Mouse (Mus musculus) cerebellum, adult 18-20 months (tissue): ENCODE measurements at regions not wholly inside any gene's neighbourhood (a gene's known extent, or its start where the extent isn't known, plus 50 kb on each side); places are given as distances from the start of the nearest gene placed in this dataset.

ENCODE experiments used
- DNase-seq, 2 experiments: peaks; one replicate each; pipeline ENCODE4 v3.0.0; 2021

GRCm38 (mm10) chr13:10741391-10741790, 380.7 kb upstream of the Chrm3 start:
- DNase-seq = no peak

GRCm38 (mm10) chr13:10725745-10726171, 365.1 kb upstream of the Chrm3 start:
- DNase-seq = no peak

GRCm38 (mm10) chr13:10725335-10725734, 364.7 kb upstream of the Chrm3 start:
- no peak for DNase-seq

GRCm38 (mm10) chr13:10720639-10721038, 360.0 kb upstream of the Chrm3 start:
- no peak for DNase-seq

- DNase-seq = no peak
Measured at GRCm38 (mm10) chr13:10711451-10711850, 350.8 kb upstream of the Chrm3 start.

GRCm38 (mm10) chr13:10710909-10711308, 350.3 kb upstream of the Chrm3 start:
- DNase-seq = no peak

- DNase-seq = no peak
Measured at GRCm38 (mm10) chr13:10697146-10697545, 336.5 kb upstream of the Chrm3 start.

GRCm38 (mm10) chr13:10696181-10696977, 335.7 kb upstream of the Chrm3 start:
- no peak for DNase-seq

- DNase-seq = no peak
Measured at GRCm38 (mm10) chr13:10691307-10691706, 330.7 kb upstream of the Chrm3 start.

- no peak for DNase-seq
Measured at GRCm38 (mm10) chr13:10687379-10687778, 326.7 kb upstream of the Chrm3 start.

GRCm38 (mm10) chr13:10654086-10654422, 293.4 kb upstream of the Chrm3 start:
- DNase-seq = peak; percentile 3 to 24

- peak; percentile 46 to 74 for DNase-seq
Measured at GRCm38 (mm10) chr13:10653376-10654085, 292.9 kb upstream of the Chrm3 start.

GRCm38 (mm10) chr13:10636859-10637258, 276.2 kb upstream of the Chrm3 start:
- DNase-seq = no peak

GRCm38 (mm10) chr13:10630467-10630866, 269.8 kb upstream of the Chrm3 start:
- no peak for DNase-seq

GRCm38 (mm10) chr13:10619661-10620060, 259.0 kb upstream of the Chrm3 start:
- no peak for DNase-seq

GRCm38 (mm10) chr13:10618421-10618954, 257.8 kb upstream of the Chrm3 start:
- DNase-seq = no peak

- DNase-seq = no peak
Measured at GRCm38 (mm10) chr13:10574951-10575350, 214.3 kb upstream of the Chrm3 start.

GRCm38 (mm10) chr13:10566825-10567224, 206.2 kb upstream of the Chrm3 start:
- no peak for DNase-seq

GRCm38 (mm10) chr13:10557559-10557958, 196.9 kb upstream of the Chrm3 start:
- no peak for DNase-seq

GRCm38 (mm10) chr13:10554595-10554994, 193.9 kb upstream of the Chrm3 start:
- DNase-seq = no peak

- DNase-seq = no peak
Measured at GRCm38 (mm10) chr13:10542723-10543122, 182.1 kb upstream of the Chrm3 start.

GRCm38 (mm10) chr13:10540197-10540940, 179.7 kb upstream of the Chrm3 start:
- peak; percentile 12 to 14 for DNase-seq

- DNase-seq = no peak
Measured at GRCm38 (mm10) chr13:10538927-10539326, 178.3 kb upstream of the Chrm3 start.
